Mouse (Mus musculus): ENCODE measurements around the gene Kdm4d.
"Not testable (repeated sequence)": the region's sequence is repeated elsewhere in the genome, so short reads cannot be mapped to it uniquely, and the experiment has no call there.

DNA sequence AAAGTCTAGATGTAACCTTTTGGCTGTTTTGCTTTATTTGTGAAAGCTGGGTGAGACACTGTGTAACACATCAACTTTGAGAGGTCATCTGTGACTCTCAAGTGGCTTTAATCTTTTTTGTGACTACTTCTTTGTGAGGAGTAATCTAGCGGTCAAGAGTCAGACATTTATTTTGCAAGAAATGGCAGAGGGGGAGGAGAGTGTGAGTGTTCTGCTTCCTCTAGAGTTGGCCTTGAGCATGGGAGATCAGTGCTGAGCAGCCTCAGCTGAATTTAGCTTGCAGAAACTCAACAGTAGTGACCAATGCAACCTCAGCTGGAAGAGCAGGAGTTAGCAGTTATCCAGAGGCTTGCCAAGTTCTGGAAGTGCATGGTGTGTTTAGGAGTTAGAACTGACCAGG, 37.7 kb downstream of the Kdm4d start:
- TF ChIP-seq CTCF (IDR thresholded peaks at IDR 0.05; ENCODE audit: control insufficient read depth, insufficient read depth, insufficient read length); MYOG (IDR thresholded peaks at IDR 0.05; ENCODE audit: control insufficient read depth, extremely low read depth, insufficient read length); MAX (IDR thresholded peaks at IDR 0.05): not testable (repeated sequence)
